Mouse (Mus musculus) MEL (cell line): ENCODE measurements at regions not wholly inside any gene's neighbourhood (a gene's known extent, or its start where the extent isn't known, plus 50 kb on each side); places are given as distances from the start of the nearest gene placed in this dataset.

ENCODE experiments used
- DNase-seq: peaks from one replicate; pipeline ENCODE4 v3.0.0; 2011; ENCODE audit warnings: low read depth, low spot score
- H3K27ac ChIP-seq: 2 replicates; pipeline ENCODE4 v1.5.1; 2012; ENCODE audit warnings: low read depth, mild to moderate bottlenecking, control low read depth, low read length, moderate library complexity; ENCODE audit not compliant: control insufficient read depth
- H3K27me3 ChIP-seq, 2 experiments: fragments of 150-350 bp in 1 of 2; sonication (generic) in 1 of 2; 2 replicates each; pipeline ENCODE4 v1.6.1; 2012; ENCODE audit warnings: low read length in 2 of 2, mild to moderate bottlenecking in 2 of 2, improper control_type of control experiment in 1 of 2, moderate library complexity in 1 of 2; ENCODE audit not compliant: insufficient read depth in 2 of 2, control insufficient read depth in 1 of 2
- H3K36me3 ChIP-seq, 2 experiments: 2 replicates each; pipeline ENCODE4 v1.6.1; 2012 to 2014; ENCODE audit warnings: low read length in 2 of 2, improper control_type of control experiment in 1 of 2, inconsistent platforms in 1 of 2, mild to moderate bottlenecking in 1 of 2; ENCODE audit not compliant: insufficient read depth in 2 of 2, control insufficient read depth in 1 of 2
- H3K4me1 ChIP-seq, 2 experiments: fragments of 150-350 bp in 1 of 2; sonication (generic) in 1 of 2; 2 replicates each; pipeline ENCODE4 v1.6.1; 2012; ENCODE audit warnings: low read length in 2 of 2, improper control_type of control experiment in 1 of 2, mild to moderate bottlenecking in 1 of 2; ENCODE audit not compliant: insufficient read depth in 2 of 2, control insufficient read depth in 1 of 2
- H3K4me3 ChIP-seq, 2 experiments: fragments of 150-350 bp in 1 of 2; sonication (generic) in 1 of 2; 2 replicates each; pipeline ENCODE4 v1.5.1; 2012; ENCODE audit warnings: low read depth in 2 of 2, low read length in 2 of 2, mild to moderate bottlenecking in 2 of 2, moderate library complexity in 2 of 2, control low read depth in 1 of 2, improper control_type of control experiment in 1 of 2; ENCODE audit not compliant: control insufficient read depth in 1 of 2, insufficient read depth in 1 of 2
- H3K79me2 ChIP-seq: 2 replicates; pipeline ENCODE4 v1.6.1; 2012; ENCODE audit warnings: mild to moderate bottlenecking, low read length, moderate library complexity; ENCODE audit not compliant: control insufficient read depth, poor library complexity, insufficient read depth
- H3K9ac ChIP-seq: 2 replicates; pipeline ENCODE4 v1.6.1; 2012; ENCODE audit warnings: low read depth, mild to moderate bottlenecking, control low read depth, low read length, moderate library complexity; ENCODE audit not compliant: control insufficient read depth, poor library complexity, severe bottlenecking
- H3K9me3 ChIP-seq: fragments of 150-350 bp; sonication (generic); replicated peaks from 2 replicates; pipeline ENCODE4 v1.6.1; 2012; ENCODE audit warnings: mild to moderate bottlenecking, low read length, improper control_type of control experiment, moderate library complexity; ENCODE audit not compliant: insufficient read depth
- CHD1 ChIP-seq: IDR thresholded peaks from 2 replicates; pipeline ENCODE4 v1.6.1; 2012; ENCODE audit warnings: low read depth, mild to moderate bottlenecking, inconsistent platforms, low read length, improper control_type of control experiment
- CTCF ChIP-seq, 3 experiments: IDR thresholded peaks in 2 of 3; conservative IDR thresholded peaks in 1 of 3; 2 replicates each; pipeline ENCODE4 v1.5.1; 2011 to 2012; ENCODE audit warnings: low read length in 3 of 3, low read depth in 2 of 3, mild to moderate bottlenecking in 2 of 3, improper control_type of control experiment in 1 of 3, inconsistent platforms in 1 of 3, mixed read lengths in 1 of 3, moderate library complexity in 1 of 3; ENCODE audit not compliant: control insufficient read depth in 1 of 3, insufficient read depth in 1 of 3, poor library complexity in 1 of 3, severe bottlenecking in 1 of 3
- ETS1 ChIP-seq: IDR thresholded peaks from 2 replicates; pipeline ENCODE4 v1.6.1; 2012; ENCODE audit warnings: low read depth, mild to moderate bottlenecking, inconsistent platforms, low read length, improper control_type of control experiment, moderate library complexity
- GABPA ChIP-seq: IDR thresholded peaks from 2 replicates; pipeline ENCODE4 v1.6.1; 2012; ENCODE audit warnings: low read depth, mild to moderate bottlenecking, inconsistent platforms, low read length, improper control_type of control experiment, moderate library complexity
- HCFC1 ChIP-seq: IDR thresholded peaks from 2 replicates; pipeline ENCODE4 v1.6.1; 2012; ENCODE audit warnings: low read depth, mild to moderate bottlenecking, inconsistent platforms, low read length, improper control_type of control experiment, moderate library complexity
- JUND ChIP-seq: IDR thresholded peaks from 2 replicates; pipeline ENCODE4 v1.6.1; 2011; ENCODE audit warnings: low read depth, mild to moderate bottlenecking, improper control_type of control experiment, low read length
- MEF2A ChIP-seq: IDR thresholded peaks from 2 replicates; pipeline ENCODE4 v1.6.1; 2014; ENCODE audit warnings: low read depth, mild to moderate bottlenecking, inconsistent platforms, low read length, improper control_type of control experiment; ENCODE audit not compliant: poor library complexity, insufficient replicate concordance, severe bottlenecking; ENCODE audit errors: extremely low read depth
- MXI1 ChIP-seq: IDR thresholded peaks from 2 replicates; pipeline ENCODE4 v1.6.1; 2011; ENCODE audit warnings: mild to moderate bottlenecking, low read depth, low read length, improper control_type of control experiment
- MYC ChIP-seq: IDR thresholded peaks from 2 replicates; pipeline ENCODE4 v1.6.1; 2011; ENCODE audit warnings: low read depth, mild to moderate bottlenecking, low read length, improper control_type of control experiment, moderate library complexity
- NRF1 ChIP-seq: IDR thresholded peaks from 2 replicates; pipeline ENCODE4 v1.6.1; 2014; ENCODE audit warnings: low read depth, mild to moderate bottlenecking, inconsistent platforms, low read length, improper control_type of control experiment, moderate library complexity; ENCODE audit not compliant: poor library complexity, insufficient read depth, severe bottlenecking
- POLR2AphosphoS5 ChIP-seq: IDR thresholded peaks from 2 replicates; pipeline ENCODE4 v1.6.1; 2012; ENCODE audit warnings: low read depth, borderline replicate concordance, mild to moderate bottlenecking, inconsistent platforms, low read length, moderate library complexity, mixed read lengths
- TAL1 ChIP-seq: IDR thresholded peaks from 2 replicates; pipeline ENCODE4 v1.6.1; 2012; ENCODE audit warnings: mild to moderate bottlenecking, inconsistent platforms, low read length, moderate library complexity, mixed read lengths
- TBP ChIP-seq: IDR thresholded peaks from 2 replicates; pipeline ENCODE4 v1.8.0; 2011; ENCODE audit warnings: low read depth, low read length, improper control_type of control experiment
- TCF12 ChIP-seq: IDR thresholded peaks from 2 replicates; pipeline ENCODE4 v1.6.1; 2014; ENCODE audit warnings: low read depth, mild to moderate bottlenecking, inconsistent platforms, low read length, improper control_type of control experiment, moderate library complexity
- UBTF ChIP-seq: IDR thresholded peaks from 2 replicates; pipeline ENCODE4 v1.6.1; 2012; ENCODE audit warnings: low read depth, mild to moderate bottlenecking, inconsistent platforms, low read length, improper control_type of control experiment, moderate library complexity, borderline replicate concordance; ENCODE audit not compliant: insufficient read depth

DNA sequence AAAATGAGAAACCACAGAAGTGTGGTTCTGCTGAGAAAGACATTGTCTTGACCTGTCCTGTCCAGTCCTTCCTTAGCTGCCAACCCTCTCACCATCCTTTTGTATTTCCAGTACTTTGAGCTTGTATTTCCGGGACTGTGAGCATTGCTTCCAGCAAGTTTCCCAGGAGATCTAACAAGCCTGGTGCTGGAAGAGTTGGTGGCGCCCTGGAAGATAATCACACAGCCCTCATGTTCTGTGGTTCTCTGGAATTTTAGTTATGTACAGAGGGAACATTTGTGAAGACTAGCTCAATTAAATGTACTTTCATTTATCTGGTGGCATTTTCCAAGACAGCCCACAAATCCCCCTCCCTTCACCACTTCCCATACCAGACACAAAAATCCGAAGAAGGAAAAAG, 560.5 kb upstream of the Id4 start:
- Histone ChIP-seq H3K9me3 (no peaks in the 10 kb centered on the region), H3K4me1 (no peaks in the 10 kb centered on the region), H3K4me3 (no peak overlapping the region), H3K79me2 (no peaks in the 10 kb centered on the region), H3K27ac (no peak overlapping the region), H3K27me3 (no peaks in the 10 kb centered on the region), H3K36me3 (no peaks in the 10 kb centered on the region), H3K9ac (no peak overlapping the region)
- no peak for DNase-seq
- TF ChIP-seq MYC: no peak

DNA sequence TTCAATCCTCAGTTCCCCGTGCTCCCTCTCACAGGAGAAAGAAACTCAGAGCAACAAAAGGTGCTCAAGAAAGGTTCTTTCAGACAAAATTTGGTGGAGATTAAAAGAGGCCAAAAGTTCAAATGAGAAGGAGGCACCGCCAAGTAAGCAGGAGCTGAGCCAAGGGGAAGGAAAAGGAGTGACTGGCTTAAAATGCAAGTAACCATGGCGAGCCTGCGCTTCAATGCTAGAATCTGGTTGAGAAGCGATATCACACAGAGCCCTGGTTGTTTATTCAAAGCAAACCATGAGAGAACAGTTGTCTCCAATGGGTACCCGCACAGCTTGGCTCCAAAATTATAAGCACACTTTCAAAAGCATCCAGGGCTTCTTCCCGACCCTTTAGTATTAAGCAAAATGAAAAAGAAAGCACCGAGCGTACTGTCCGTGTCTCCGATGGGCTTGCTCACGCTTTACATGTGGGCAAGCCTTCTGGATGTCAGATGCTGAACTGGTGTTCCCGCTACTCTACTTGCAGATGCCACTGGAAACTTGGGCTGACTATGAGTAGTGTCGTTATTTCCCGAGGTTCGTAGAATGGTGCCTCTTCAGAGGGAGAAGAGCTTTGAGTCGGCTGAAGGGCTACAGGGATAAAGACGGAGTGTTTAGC, 552.9 kb upstream of the Id4 start:
- no peaks in the 10 kb centered on the region for H3K36me3 ChIP-seq
- H3K9me3 ChIP-seq: no peaks in the 10 kb centered on the region
- no peaks in the 10 kb centered on the region for H3K27me3 ChIP-seq
- no peak for DNase-seq
- no peak overlapping the region for H3K27ac ChIP-seq
- no peak overlapping the region for H3K9ac ChIP-seq
- H3K4me1 ChIP-seq: no peaks in the 10 kb centered on the region
- TF ChIP-seq CTCF (IDR thresholded peaks at IDR 0.05 in 2 of 3, conservative IDR thresholded peaks at IDR 0.05 in 1 of 3; ENCODE audit: control insufficient read depth in 1 of 3, insufficient read depth in 1 of 3, low read depth in 2 of 3, low read length in 3 of 3, poor library complexity in 1 of 3, severe bottlenecking in 1 of 3) (no peak), CHD1 (no peak), NRF1 (no peak), TCF12 (no peak), MEF2A (no peak), UBTF (no peak), HCFC1 (no peak), MXI1 (no peak), JUND (no peak), TBP (no peak), ETS1 (no peak), TAL1 (no peak), GABPA (no peak), POLR2AphosphoS5 (no peak)
- no peak overlapping the region for H3K4me3 ChIP-seq
- H3K79me2 ChIP-seq: no peaks in the 10 kb centered on the region
